ENCODE assay signal across 28 mouse cellular contexts in genomic region chr17:11642328-11642727, GRCm38 (mm10).
DNase-seq lines count a peak whose midpoint lies in the region; ATAC-seq and TF ChIP-seq lines count a peak whose summit lies in the region.
"Had no signal": no experiment of that assay in that cellular context is flagged by ENCODE, and none has a peak within 500 bp of the region (broad histone marks: within the 10 kb centered on the region; RNA-seq: fewer than 3 reads in every experiment).

No protein-coding gene starts in this region.

- WGBS in hindbrain, embryonic 16.5 days: 38% methylated on average over 1 of the region's 1 CpGs
- WGBS in hindbrain, embryonic 12.5 days: 67% methylated on average over 1 of the region's 1 CpGs
- WGBS in lung, postnatal 0 days: 76% methylated on average over 1 of the region's 1 CpGs
- 66% methylated on average over 1 of the region's 1 CpGs for WGBS in midbrain, embryonic 11.5 days
- 75% methylated on average over 1 of the region's 1 CpGs for WGBS in midbrain, embryonic 15.5 days

- TF ChIP-seq CTCF in lung, postnatal 0 days (IDR thresholded peaks at IDR 0.05): no peak

- no peak overlapping the region for H3K9ac ChIP-seq in hindbrain, embryonic 16.5 days (ENCODE audit: low read depth, low read length)
- no peak overlapping the region for H3K9ac ChIP-seq in hindbrain, embryonic 12.5 days
- H3K9ac ChIP-seq in lung, postnatal 0 days (replicated peaks; ENCODE audit: low read depth): no peak overlapping the region
- H3K9ac ChIP-seq in midbrain, embryonic 11.5 days (ENCODE audit: low read length): no peak overlapping the region
- H3K9ac ChIP-seq in midbrain, embryonic 15.5 days: no peak overlapping the region
- H3K9ac ChIP-seq: embryonic facial prominence, embryonic 13.5 days; forebrain, embryonic 12.5 days; forebrain, embryonic 15.5 days; heart, embryonic 12.5 days; heart, embryonic 15.5 days had no signal

- TF ChIP-seq EP300 in lung, postnatal 0 days (IDR thresholded peaks at IDR 0.05): no peak

- no peaks in the 10 kb centered on the region for H3K36me3 ChIP-seq in hindbrain, embryonic 16.5 days (ENCODE audit: control insufficient read depth, insufficient read depth, low read length)
- no peaks in the 10 kb centered on the region for H3K36me3 ChIP-seq in hindbrain, embryonic 12.5 days
- H3K36me3 ChIP-seq in lung, postnatal 0 days (ENCODE audit: insufficient read depth, low read length): no peaks in the 10 kb centered on the region
- H3K36me3 ChIP-seq in midbrain, embryonic 11.5 days (ENCODE audit: control insufficient read depth, insufficient read depth, low read length): no peaks in the 10 kb centered on the region
- no peaks in the 10 kb centered on the region for H3K36me3 ChIP-seq in midbrain, embryonic 15.5 days (replicated peaks)
- H3K36me3 ChIP-seq: embryonic facial prominence, embryonic 10.5 days; embryonic facial prominence, embryonic 13.5 days; forebrain, embryonic 12.5 days; forebrain, embryonic 15.5 days; G1E; heart, embryonic 12.5 days; heart, embryonic 15.5 days had no signal

- no peaks in the 10 kb centered on the region for H3K27me3 ChIP-seq in hindbrain, embryonic 16.5 days (replicated peaks; ENCODE audit: control insufficient read depth, insufficient read depth, low read length)
- no peaks in the 10 kb centered on the region for H3K27me3 ChIP-seq in hindbrain, embryonic 12.5 days
- H3K27me3 ChIP-seq in lung, postnatal 0 days (replicated peaks; ENCODE audit: insufficient read depth, low read length): no peaks in the 10 kb centered on the region
- no peaks in the 10 kb centered on the region for H3K27me3 ChIP-seq in midbrain, embryonic 11.5 days (ENCODE audit: control insufficient read depth, insufficient read depth, low read length)
- no peaks in the 10 kb centered on the region for H3K27me3 ChIP-seq in midbrain, embryonic 15.5 days (replicated peaks)
- H3K27me3 ChIP-seq: CH12.LX; embryonic facial prominence, embryonic 13.5 days; forebrain, embryonic 12.5 days; forebrain, embryonic 15.5 days; heart, embryonic 15.5 days had no signal

- no peak overlapping the region for H3K27ac ChIP-seq in hindbrain, embryonic 16.5 days (ENCODE audit: low read depth, low read length)
- no peak overlapping the region for H3K27ac ChIP-seq in hindbrain, embryonic 12.5 days
- H3K27ac ChIP-seq in lung, postnatal 0 days (ENCODE audit: low read length): no peak overlapping the region
- no peak overlapping the region for H3K27ac ChIP-seq in midbrain, embryonic 11.5 days (ENCODE audit: low read depth, low read length)
- no peak overlapping the region for H3K27ac ChIP-seq in midbrain, embryonic 15.5 days
- H3K27ac ChIP-seq: embryonic facial prominence, embryonic 10.5 days; embryonic facial prominence, embryonic 13.5 days; forebrain, embryonic 12.5 days; forebrain, embryonic 15.5 days; heart, embryonic 15.5 days had no signal

- DNase-seq in lung, postnatal 0 days (ENCODE audit: low spot score): peak; percentile 14
- DNase-seq in lung, adult 18-20 months: no peak
- peak; percentile 31 for DNase-seq in midbrain, embryonic 11.5 days (ENCODE audit: low spot score, missing footprints)
- DNase-seq in cerebellum, postnatal 14 days: no peak
- DNase-seq: adrenal gland, adult 2 months; adrenal gland, postnatal 14 days; B cell, adult 2 months; cerebellum, adult 11 months; cerebellum, adult 2 months; cerebellum, adult 9-11 months; cerebellum, postnatal 36 days; embryo, embryonic 11 days; gastrocnemius, postnatal 25 days; heart, adult 18-20 months; heart, postnatal 10 days; heart, postnatal 36 days had no signal

- H3K4me1 ChIP-seq in hindbrain, embryonic 16.5 days (ENCODE audit: control insufficient read depth, insufficient read depth, low read depth, low read length): no peaks in the 10 kb centered on the region
- peaks cover 6% of the 10 kb centered on the region for H3K4me1 ChIP-seq in hindbrain, embryonic 12.5 days
- H3K4me1 ChIP-seq in lung, postnatal 0 days (ENCODE audit: insufficient read depth, low read depth, low read length): no peaks in the 10 kb centered on the region
- H3K4me1 ChIP-seq in midbrain, embryonic 11.5 days (ENCODE audit: control insufficient read depth, insufficient read depth, low read length): no peaks in the 10 kb centered on the region
- H3K4me1 ChIP-seq in midbrain, embryonic 15.5 days: no peaks in the 10 kb centered on the region
- H3K4me1 ChIP-seq: embryonic facial prominence, embryonic 10.5 days; embryonic facial prominence, embryonic 13.5 days; heart, embryonic 12.5 days; heart, embryonic 15.5 days had no signal

- peak; percentile 58 for ATAC-seq in hindbrain, embryonic 16.5 days
- ATAC-seq in hindbrain, embryonic 12.5 days (ENCODE audit: low FRiP score): no peak
- no peak for ATAC-seq in lung, postnatal 0 days
- no peak for ATAC-seq in midbrain, embryonic 11.5 days (ENCODE audit: low FRiP score)
- ATAC-seq in midbrain, embryonic 15.5 days (replicated peaks): no peak
- ATAC-seq: forebrain, embryonic 15.5 days had no signal

- no peak overlapping the region for H3K4me3 ChIP-seq in hindbrain, embryonic 16.5 days (ENCODE audit: low read length)
- no peak overlapping the region for H3K4me3 ChIP-seq in hindbrain, embryonic 12.5 days
- no peak overlapping the region for H3K4me3 ChIP-seq in lung, postnatal 0 days (ENCODE audit: low read depth, low read length)
- H3K4me3 ChIP-seq in midbrain, embryonic 11.5 days (ENCODE audit: low read depth, low read length): no peak overlapping the region
- H3K4me3 ChIP-seq in midbrain, embryonic 15.5 days: no peak overlapping the region
- H3K4me3 ChIP-seq: embryonic facial prominence, embryonic 10.5 days; embryonic facial prominence, embryonic 13.5 days; erythroblast, embryonic 14.5 days; forebrain, embryonic 12.5 days; forebrain, embryonic 15.5 days; heart, embryonic 12.5 days; heart, embryonic 15.5 days had no signal

- H3K4me2 ChIP-seq in hindbrain, embryonic 16.5 days (ENCODE audit: low read length): no peak overlapping the region
- no peak overlapping the region for H3K4me2 ChIP-seq in hindbrain, embryonic 12.5 days (replicated peaks)
- no peak overlapping the region for H3K4me2 ChIP-seq in lung, postnatal 0 days (replicated peaks; ENCODE audit: low read depth, low read length)
- H3K4me2 ChIP-seq in midbrain, embryonic 11.5 days: no peak overlapping the region
- no peak overlapping the region for H3K4me2 ChIP-seq in midbrain, embryonic 15.5 days
- H3K4me2 ChIP-seq: embryonic facial prominence, embryonic 13.5 days; forebrain, embryonic 12.5 days; forebrain, embryonic 15.5 days; heart, embryonic 12.5 days; heart, embryonic 15.5 days had no signal

- H3K9me3 ChIP-seq in hindbrain, embryonic 16.5 days (ENCODE audit: control insufficient read depth, low read length): no peaks in the 10 kb centered on the region
- no peaks in the 10 kb centered on the region for H3K9me3 ChIP-seq in hindbrain, embryonic 12.5 days (replicated peaks)
- H3K9me3 ChIP-seq in lung, postnatal 0 days (ENCODE audit: low read length): no peaks in the 10 kb centered on the region
- H3K9me3 ChIP-seq in midbrain, embryonic 11.5 days (ENCODE audit: control insufficient read depth, low read length): no peaks in the 10 kb centered on the region
- H3K9me3 ChIP-seq in midbrain, embryonic 15.5 days: no peaks in the 10 kb centered on the region
- H3K9me3 ChIP-seq: embryonic facial prominence, embryonic 10.5 days; embryonic facial prominence, embryonic 13.5 days; forebrain, embryonic 12.5 days; forebrain, embryonic 15.5 days; G1E; heart, embryonic 12.5 days; heart, embryonic 15.5 days had no signal

Comparison
In these comparisons a context has a peak if more than half of its experiments do, and no peak if none do; other contexts are left out.
1. DNase-seq: peak in lung, postnatal 0 days (single experiment) and midbrain, embryonic 11.5 days (single experiment); none in lung, adult 18-20 months (0 of 2) and cerebellum, postnatal 14 days (0 of 2).